Mouse (Mus musculus): Measurements from ENCODE around the gene Wars.
A peak's percentile ranks its signal among the peaks of the same experiment; 100 is the strongest.

Gene Wars

DNA sequence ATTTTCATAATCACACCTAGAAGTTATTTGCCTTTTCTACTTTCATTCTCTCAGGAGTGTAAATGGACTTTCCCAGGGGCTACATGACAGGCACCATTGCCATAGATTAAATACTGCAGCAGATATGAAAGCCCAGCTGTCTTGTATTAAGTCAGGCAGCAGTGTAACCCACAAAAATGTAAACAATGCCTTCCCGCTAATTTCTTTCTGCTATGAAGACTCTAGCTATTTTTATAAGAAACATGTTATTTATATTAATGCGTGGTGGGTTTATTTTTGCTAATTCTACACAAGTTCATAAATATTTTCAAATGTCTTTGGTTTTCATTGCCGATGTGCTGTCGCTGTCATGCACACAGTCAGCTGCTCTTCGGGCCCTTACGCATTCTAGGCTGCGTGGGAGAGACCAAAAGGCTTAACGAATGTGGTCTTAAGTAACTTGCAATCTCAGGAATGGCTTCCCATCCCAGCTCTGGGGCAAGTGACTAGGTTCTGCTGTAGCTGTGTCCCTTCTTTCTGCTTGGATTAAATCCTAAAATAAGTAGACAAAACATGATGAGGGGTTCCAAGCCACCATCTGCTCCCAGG is 16.0 kb upstream of the Wars start:
- no peak for DNase-seq (ENCODE audit: low read depth, low spot score)

DNA sequence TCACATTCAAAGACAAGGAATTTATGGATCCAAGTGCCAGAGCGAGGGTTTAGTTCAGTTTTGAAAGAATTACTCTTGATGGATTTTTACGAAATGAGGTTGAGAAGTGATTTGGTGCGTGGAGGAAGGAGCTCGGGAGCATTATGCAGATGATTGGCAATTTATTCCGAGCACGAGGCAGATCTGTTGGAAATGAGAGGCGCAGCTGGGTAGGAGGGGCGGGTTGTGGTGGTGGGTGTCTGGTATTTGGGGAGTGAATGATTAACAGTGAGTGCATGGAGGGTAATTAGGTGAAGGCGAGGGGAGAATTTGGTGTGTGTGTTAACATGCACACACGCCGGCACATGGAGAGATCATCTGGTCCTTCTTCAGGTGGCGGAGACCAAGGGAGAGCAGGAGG is 12.4 kb upstream of the Wars start:
- no peak for DNase-seq (ENCODE audit: low read depth, low spot score)

DNA sequence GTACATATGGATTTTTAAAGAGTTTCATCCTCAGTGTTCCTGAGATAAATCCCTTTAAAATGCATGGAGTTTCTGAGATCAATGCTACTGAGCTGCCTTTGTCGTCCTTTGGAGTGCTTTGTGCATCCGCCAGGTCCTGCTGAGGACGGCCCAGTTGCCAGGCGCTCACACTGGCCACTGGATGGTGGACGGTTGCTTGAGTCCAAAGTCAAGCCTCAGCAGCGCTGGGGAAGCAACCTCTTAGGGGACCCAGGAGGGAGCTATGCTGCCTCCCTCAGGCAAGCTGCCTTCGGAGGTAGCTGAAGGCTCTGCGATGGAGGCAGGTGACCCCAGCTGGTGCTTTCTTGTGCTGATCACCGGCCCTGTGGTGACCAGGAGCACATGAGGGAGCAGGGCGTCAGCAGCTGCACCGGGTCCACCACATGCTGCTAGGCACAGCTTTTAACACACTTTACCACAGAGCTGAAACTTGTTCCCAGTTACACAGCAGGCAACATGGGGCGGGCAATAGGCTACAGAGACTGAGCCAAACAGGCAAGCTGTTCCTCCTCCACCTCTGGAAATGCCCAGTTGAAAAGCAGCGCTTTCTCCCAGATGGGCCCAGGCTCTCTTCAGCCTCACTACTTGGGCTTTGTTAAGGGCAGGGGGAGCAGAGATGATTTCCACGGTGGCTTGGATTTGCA is 11.8 kb upstream of the Wars start:
- DNase-seq (ENCODE audit: low read depth, low spot score): no peak

DNA sequence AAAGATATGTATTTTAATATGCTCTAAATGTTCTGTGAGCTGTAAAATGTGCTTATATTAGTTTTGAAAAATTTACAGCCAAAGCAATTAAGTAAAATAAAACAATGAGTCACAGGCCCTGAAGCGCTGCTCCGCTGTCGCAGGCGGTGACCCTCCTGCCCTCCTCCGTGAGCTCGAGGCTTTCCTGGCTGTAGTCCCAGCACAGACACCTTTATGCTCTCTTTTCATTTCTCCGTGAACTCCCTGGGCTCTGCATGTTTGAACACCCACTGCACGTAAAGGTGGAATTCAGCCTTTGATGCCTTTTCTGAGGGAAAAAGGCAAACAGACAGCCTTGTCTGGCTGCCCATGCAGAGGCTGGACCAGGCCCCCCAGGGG is 10.3 kb upstream of the Wars start:
- DNase-seq (ENCODE audit: low read depth, low spot score): no peak

DNA sequence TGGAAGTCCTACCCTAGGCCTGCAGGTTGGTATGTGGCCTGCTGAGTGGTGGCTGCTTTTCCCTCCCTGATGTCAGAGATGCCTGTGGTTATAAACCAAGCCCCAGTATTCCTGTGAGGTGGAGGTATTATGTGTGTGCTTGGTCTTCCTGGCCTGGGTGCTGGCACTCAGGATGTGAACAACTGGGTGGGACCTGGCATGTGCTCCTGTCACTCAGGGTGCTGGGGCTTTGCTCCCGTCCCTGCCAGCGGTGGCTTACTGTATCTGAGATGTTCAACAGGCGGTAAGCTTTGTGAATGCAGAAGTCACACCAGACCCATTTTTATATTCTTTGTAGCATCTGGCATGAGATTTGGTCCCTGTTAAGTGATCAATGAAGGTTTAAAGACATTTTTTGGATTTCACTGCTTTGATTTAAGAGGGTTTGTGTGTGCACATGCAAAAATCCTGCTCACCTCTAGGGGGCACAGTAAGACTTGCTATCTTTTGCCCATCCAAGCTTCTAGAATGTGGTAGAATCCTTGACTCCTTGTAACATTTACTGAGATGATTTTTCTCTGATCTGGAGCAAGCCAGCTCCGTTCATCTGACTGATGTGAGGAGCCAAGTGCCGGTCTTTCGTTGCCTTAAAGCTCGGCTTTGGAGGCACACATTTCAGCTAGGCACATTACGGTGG is 9.8 kb upstream of the Wars start:
- peak; percentile 67 for DNase-seq (ENCODE audit: low read depth, low spot score)

DNA sequence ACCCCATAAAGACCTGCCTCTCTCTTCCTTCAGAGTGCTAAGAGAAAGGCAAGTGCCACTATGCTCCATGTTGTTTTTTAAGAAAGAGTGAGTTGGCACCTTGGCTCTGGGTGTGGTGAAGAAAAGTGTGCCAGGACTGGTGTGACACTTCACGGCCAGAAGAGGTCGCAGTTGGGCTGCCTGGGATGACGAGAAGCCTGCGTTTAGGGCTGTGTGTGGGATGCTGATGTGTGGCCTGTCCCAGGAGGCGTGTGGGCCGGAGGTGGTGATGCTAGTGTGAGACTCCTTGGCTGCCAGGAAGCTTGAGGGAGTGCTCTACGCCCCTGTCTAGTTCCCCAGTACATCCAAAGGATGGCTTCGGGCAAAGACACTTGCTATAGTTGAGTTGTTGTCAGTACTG is 9.0 kb upstream of the Wars start:
- peak; percentile 62 for DNase-seq (ENCODE audit: low read depth, low spot score)

DNA sequence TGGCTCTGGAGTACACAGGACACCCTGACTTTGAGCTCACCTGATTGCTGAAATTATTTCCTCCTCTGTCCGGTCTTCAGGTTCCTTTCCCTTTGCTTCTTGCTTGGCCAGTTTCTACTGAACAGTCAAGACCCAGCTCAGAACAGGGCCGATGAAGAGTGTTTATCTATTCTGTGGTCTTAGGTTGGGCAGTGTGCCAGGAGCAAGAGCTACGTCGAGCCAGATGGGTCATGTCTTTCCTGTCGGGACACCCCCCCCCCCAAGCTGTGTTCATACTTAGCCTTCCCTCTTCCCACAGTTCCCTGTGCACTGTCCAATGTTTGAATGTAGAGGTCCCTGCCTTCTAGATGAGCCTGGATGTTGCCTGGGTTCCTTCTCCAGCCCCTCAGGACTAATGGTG is 7.4 kb upstream of the Wars start:
- DNase-seq (ENCODE audit: low read depth, low spot score): no peak

DNA sequence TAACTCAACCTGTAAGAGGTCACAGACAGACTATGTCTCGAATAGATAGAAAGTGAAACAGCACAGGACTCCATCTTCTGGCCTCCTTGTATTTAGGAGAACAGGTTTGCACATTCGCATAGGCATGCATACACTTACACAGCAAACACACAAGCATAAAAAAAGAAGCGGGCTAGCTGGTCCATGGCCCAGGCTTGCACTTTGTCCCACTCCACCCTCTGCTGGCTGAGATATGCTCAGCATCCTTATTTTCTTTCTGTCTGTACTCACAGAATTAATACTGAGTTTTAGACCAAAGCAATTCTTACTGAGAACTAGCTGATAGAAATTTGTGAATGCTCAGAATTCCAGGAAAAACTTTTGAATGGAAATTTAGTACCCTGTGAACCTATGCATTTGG is 2.0 kb upstream of the Wars start:
- no peak for DNase-seq (ENCODE audit: low read depth, low spot score)

DNA sequence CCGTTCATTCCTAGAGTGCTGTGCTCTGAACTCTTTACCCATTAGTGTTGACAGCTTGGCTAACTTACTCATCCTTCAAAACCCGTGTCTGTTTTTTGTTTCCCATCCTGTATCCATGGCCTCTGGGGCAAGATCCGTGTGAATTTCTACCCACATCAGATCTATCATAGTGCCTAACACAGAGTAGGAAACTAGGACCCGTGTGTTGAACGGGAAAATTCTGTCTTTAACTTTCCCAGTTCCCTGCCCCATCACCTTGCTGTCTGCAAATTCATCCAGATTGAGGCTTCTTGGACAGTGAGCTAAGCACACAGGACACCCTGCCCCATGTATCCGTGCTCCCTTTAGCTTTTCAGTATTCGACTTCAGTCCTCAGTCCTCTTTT is 450 bp upstream of the Wars start:
- DNase-seq (ENCODE audit: low read depth, low spot score): no peak

DNA sequence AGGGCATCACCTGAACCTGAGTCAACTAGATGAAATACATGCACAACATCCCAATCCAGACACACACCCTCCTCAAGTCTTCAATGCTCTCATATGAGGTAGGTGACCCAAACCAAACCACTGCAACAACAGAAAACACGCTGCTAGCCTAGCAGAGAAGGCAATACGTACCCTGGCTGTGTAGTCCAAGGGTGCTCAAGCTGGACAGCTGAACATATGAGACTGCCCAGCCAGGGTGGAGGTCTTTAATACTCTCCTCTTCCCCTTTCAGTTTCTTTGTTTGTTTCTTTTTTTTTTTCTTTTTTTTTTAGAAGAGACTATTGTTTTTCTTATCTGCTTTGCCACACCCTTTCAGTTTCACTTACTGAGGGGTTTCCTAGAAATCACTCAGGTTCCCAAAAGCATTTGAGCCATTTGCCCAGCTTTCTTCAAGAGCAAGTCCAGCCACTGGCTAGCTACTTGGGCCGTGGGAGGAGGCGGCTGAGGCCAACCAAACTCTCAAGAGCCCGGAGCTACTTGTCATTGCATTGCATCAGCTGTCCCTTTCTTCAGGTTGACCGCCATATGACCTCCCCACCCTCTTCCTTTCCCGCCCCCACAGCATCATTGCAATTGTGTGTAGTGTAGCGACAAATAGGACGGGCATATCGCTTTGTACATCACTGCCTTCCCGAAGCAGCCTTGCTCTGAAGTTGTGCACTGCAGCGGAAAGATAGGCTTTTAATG is 822 bp downstream of the Wars start, which contains the start of gene Wdr25:
Gene Wdr25 (plus strand): TSS at position 643 of the 726 bp plus-strand sequence.
- no peak for DNase-seq (ENCODE audit: low read depth, low spot score)

DNA sequence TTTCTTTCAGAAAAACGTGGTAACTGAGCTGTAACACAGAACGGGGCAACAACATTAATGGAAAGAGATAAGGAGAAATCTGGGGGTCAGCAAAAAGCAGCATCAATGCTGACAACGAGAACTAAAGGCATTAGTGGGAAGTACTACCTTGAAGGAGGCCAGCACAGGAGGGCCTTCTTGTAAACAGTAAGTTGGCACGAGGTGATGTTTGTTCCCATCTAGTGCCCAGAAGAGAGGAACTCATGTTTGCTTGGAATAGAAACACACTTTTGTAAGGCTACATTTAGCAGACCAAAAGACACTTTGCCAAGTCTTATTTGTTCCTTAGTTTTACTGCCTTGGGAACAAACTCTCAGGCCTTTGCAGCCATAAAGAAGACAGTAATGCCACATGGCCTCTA is 5.3 kb downstream of the Wars start:
- DNase-seq (ENCODE audit: low read depth, low spot score): no peak

DNA sequence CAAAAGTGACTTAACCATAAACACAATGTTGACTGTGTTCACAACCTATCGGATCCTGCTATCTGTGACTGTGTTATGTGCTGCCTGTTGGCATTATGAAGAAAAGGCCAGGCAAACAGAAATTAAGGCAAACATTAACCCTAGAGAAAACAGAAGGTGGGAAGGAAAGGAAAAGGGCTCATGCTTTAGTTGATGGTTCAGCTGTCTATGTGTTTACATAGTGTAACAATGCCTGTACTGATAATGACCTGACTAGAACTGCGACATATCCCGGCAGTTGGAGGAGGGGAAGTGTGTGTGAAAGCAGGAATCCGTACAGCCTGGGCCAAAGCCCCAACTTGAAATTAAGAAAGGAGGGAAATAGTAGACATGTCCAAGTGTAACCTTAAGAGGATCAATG is 6.9 kb downstream of the Wars start:
- no peak for DNase-seq (ENCODE audit: low read depth, low spot score)

DNA sequence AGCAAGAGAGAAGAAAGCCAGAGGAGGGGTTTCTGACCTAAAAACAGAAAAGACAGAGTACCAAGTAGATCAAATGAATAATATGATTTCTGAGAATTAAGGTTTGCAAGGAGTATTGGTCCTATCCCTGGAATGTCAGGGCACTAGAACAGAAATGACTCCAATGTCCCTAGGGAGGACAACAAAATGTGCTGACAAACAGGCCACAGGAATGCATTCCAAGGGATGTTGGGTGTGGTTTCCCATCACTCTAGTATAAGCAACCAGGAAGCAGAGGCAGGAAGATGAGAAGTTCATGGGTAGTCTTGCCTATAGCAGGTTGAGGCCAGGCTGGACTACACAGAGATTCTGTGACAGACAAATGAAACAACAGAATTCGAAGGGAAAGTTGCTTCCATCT is 8.1 kb downstream of the Wars start:
- no peak for DNase-seq (ENCODE audit: low read depth, low spot score)

DNA sequence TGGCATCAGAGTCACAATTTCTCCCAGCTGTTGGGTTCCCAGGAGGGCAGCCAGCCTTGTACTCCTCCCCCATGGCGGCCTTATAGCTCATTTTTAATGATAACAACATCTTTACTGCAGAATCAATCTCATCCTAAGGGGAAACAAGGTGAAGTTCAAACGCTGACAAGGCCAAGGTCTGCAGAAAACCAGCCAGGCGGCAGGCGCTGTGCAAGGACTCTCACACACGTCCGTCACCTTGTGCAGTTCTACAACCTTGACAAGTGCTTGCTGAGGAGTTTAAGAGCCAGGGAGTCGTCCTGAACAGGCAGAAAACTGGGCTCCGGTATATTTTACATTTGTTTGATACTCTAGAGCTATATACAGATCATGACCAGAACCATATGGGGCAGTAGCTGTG is 11.2 kb downstream of the Wars start:
- DNase-seq (ENCODE audit: low read depth, low spot score): no peak

DNA sequence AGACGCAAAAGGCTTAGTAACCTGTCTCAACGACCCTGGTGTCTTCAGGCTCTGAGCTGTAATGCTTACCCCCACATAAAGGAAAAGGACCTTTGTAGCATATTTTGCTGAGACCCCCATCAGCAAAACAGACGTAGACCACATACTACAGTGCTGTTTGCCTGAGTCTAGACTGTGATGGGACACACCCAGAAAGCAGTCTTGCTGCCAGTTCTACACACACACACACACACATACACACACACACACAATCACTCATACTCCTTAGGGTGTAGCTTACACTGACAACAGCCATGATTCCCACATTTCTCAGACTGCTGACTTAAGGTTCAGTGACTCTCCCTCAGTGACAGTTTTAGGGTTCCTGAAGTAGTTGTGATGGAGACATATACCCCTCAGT is 12.8 kb downstream of the Wars start:
- DNase-seq (ENCODE audit: low read depth, low spot score): no peak

DNA sequence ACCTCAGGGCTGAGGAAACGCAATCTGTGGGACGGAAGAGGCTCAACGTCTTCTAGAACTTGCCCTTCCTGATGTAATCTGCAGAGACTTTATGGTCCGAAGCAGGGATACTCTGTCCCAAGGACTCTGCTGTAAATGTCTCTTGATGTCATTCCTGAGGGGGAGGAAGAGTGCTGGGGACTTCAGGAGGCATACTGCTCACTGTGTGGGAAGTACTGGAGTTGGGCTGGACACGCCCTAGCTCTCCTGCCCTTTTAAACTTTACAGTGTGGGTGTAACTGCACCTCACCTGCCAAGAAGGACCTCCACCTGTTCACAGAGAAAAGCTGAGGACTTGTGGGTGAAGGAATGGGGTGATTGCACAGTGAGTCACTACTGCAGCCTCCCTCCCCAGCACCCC is 13.4 kb downstream of the Wars start:
- no peak for DNase-seq (ENCODE audit: low read depth, low spot score)

DNA sequence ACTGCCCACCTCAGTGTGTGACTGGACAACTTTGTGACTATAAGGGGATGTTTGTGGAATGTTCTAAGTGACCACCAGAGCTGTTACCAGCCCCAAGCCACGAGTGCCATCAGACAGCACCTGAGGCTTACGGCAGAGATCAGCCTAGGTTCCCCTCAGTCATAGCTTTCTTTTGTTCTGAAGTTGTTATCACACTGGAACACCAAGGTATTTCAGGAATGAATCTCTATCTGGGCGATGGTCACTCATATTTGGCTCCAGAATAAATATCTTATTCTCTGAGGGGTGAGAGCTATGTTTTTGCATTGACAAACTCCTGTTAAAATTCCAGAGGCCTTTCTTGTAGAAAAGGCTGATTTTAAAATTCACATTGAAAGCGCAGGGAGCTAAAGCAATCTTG is 14.8 kb downstream of the Wars start:
- no peak for DNase-seq (ENCODE audit: low read depth, low spot score)

DNA sequence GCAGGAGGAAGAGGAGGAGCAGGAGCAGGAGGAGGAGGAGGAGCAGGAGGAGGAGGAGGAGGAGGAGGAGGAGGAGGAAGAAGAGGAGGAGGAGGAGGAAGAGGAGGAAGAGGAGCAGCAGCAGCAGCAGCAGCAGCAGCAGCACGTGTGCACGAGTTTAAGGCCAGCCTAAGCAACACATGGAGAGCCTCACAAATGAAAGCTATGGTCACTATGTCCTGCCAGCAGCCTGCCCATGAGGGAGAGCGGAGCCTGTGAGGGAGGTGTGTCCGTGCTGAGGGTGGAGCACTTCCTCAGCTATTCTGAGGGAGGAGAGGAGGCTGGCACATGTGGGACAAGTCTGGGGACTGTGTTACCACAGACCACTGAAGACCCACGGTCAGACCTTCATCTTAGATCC is 20.9 kb downstream of the Wars start:
- DNase-seq (ENCODE audit: low read depth, low spot score): no peak

DNA sequence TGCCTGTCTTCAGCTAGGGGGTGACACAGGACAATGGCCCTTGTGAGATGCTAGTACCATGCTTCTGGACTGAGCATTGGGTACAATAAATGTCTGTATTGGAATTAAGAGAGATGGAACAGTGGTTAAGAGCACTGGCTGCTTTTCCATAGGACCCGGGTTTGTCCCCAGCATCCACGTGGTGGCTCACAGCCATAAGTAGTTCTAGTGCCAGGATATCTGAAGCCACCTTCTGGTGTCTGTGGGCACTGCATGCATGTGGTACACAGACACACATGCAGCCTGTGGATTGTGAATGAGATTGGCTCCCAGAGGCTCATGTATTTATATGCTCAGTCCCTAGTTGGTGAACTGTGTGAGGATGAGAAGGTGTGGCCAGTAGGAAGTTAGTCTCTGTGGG is 24.4 kb downstream of the Wars start:
- peak; percentile 6 for DNase-seq (ENCODE audit: low read depth, low spot score)

DNA sequence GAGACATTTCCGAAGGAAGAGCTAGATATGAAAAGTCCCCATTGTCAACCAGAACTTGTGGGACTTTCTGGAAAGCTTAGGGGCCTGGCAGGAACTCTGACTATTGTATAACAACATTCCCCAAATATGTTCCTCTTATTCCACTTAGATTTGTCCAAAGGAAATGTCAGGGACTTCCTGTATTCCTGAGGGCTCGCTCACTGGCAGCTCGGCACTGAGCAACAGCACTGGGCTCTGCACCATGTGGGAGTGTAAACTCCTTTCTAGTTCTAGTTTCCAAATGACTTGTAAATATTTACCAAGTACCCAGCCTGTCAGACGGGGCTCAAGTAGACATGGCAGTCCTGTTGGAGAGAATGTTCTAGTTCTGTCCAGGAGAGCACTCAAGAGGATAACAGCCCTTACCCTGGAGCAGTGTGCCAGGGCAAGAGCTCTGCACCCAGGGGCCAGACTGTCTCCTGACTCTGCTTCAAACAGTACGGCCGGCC is 28.9 kb downstream of the Wars start:
- no peak for DNase-seq (ENCODE audit: low read depth, low spot score)

DNA sequence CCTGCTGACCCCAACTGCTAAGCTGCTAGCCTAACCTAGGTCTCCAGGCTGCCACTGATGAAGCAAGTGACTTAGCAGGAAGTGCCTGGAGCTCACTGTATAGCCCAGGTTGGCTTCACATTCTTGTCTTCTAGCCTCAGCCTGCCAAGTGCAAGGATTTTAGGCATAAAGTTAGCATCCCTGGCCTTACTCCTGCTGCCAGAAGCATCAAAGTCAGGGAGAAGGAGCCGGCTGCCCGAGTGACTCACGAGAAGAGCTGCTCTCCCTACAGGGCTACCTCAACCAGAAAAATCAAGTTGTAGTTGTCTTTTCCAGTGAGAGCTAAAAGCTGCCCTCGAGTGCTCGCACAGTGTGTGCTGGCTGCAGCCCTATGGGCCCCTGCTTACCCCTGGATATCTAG is 35.5 kb downstream of the Wars start:
- no peak for DNase-seq (ENCODE audit: low read depth, low spot score)

DNA sequence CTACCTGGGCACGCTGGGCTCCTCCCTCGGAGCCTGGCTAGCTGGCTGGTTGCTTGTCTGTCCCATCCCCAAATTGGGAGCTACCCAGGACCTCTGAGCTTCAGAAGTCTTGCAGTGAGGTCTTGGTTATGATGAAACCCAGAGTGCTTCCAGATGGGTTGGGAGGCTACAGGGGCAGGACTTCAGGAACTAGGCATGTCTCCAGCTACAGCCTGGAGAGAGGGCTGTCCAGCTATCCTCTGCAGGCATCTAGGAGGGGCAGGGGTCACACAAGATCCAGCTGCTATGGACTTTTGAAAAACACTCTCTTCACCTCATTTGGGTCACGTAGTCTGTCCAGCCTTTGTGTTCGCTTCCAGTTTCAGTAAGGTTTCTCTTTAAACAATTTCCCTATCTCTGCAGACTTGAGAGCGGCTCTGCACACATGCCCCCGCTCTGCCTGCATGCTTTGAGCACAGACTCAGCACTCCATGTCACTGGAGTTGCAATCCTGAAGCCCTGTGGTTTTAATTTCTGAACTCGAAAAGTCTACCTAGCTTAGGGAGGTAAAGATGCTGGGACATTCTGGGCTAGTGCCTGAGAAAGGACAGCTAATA is 36.3 kb downstream of the Wars start:
- no peak for DNase-seq (ENCODE audit: low read depth, low spot score)

All from forelimb bud, embryonic 11.5 days (tissue).